Mouse (Mus musculus) gastrocnemius, adult 8-10 months (tissue): ENCODE data around the gene March1. TPM values are rescaled to one million over a fixed set of nuclear protein-coding genes. Genes with fewer than 3 reads are reported as not detected.

Experiments
- DNase-seq, 2 experiments: peaks; one replicate each; pipeline ENCODE4 v3.0.0; 2022; ENCODE audit warnings: low spot score in 2 of 2
- total RNA-seq, 4 experiments: library from RNA; stranded (reverse); gene quantifications; 2 replicates each; pipeline ENCODE4 v1.2.4; 2022

Gene March1
- total RNA-seq, 4 experiments from 2014 or later, result 0.17 to 0.54 (median 0.40) TPM

DNA sequence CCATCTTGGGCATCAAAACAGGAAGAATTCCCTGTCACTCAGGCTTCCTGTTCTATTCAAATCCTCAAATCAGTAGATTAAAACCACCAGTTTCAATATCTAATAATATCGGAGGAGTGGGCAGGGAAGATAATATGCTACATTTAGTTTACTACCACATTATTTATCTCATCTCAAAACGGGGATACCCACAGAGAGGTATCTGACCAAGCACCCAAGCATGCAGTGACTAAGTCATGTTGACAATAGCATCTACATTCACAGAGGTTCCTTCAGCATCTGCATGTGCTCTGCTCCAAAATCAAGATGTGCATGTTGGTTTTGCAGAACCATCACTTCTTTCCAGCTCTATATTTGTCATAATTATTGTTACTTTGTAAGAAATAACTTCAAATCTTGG lies 364.3 kb downstream of the March1 start:
- no peak for DNase-seq

DNA sequence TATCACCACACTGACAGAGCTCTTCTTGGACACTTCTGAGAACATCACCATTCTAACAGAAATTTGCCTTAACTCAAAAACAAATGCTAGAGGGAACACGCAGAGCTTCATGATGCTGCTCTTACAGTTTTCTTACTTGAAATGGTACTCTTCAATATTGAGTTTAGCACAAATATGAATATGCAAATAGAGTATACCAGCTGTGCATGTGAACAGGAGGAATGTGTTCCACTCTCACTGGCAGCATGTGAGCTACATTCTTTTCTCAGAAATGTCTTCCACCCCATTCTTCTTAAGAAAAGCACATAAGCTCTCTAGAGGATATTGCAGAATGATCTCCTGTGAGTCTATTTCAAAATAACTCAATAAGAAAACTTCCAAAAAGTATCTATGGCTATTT lies 370.0 kb downstream of the March1 start:
- no peak for DNase-seq

DNA sequence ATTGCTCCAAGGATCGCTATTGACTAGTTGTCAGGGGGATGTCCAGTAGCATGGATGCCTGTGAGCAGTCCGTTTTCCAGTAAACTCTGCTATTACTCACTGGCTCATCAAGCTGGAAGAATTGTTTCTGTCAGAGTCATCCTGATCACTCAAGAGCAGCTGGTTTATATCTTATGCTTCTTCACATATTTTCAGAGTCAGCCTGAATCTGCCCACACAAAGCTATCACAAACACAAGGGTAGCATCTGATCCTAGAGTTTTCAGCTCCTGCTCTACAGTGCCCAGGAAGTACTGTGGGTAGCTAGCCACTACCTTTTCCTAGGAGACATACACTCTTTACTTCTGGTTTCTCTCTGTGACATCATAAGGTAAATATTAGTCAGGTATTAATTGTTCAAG lies 405.1 kb downstream of the March1 start:
- DNase-seq, result no peak

DNA sequence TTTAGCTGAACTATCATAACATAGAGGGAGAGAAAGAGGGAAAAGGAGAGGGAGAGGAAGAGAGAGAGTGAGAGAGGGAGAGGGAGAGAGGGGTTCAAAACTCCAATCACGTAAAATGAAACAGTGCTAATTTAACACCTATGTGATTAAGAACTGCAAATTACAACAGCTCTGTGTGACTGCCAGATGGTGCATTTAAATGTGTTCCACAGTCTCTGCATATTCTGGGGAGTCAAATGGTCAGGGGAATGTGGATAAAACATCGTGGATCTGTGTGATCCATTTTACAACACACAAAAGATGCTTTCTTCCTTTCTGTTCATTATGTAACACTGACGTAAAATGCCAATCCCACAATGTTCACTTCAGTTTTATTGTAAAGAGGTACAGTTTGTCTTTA lies 416.0 kb downstream of the March1 start:
- no peak for DNase-seq

DNA sequence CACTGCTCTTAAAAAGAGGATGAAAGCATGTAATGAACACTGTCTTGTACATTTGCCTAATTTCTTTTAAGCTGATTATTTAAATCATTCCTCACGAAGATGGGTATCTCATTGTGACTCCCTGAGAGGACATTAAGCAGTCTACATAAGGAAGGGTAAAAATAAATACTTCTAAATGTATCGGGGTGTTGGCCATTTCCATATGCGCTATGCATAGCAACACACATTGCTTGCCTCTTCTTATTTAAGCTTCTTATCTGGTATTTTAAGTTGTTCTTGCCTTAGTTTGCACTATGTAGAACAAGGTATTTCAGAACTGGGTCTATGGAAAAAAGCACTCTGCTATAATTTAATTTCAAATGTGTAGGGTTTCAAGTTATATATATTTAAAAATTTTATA lies 416.7 kb downstream of the March1 start:
- no peak for DNase-seq

DNA sequence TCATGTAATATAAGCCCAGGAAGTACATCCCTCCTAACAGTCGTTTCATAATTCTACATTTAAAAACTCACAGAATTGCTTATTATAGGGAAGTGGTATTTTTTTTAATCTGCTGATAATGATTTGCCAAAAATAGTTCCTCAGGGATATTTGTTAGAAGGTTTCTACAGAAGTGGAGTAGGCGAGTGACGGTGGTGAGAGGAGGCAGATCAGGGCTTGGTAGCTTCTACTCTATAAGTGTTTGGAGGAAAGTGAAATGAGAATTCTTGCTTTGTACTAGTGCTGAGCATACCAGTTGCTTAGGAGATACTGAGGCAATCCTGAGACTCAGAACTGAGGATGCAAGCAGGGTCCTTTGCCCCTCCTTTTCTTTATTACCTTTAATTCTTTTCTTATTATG lies 476.5 kb downstream of the March1 start:
- no peak for DNase-seq

DNA sequence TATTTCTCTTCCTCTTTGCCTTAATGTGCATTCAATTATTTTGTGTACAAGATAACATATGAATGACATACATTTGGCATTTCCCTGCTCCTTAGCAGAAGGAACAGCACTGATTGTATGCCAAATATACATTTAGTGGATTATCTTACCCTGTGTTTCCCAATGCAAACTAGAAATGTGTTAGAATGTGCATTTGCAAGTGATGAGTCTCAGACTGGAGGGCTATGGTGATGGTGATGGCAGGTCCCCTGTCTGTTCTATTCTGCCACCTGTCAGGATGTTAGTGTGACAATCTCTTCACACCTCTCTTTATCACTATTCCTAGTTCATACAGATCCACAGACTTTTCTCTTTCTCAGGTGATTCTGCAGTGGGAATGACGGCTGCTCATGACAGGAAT lies 480.4 kb downstream of the March1 start:
- no peak for DNase-seq

DNA sequence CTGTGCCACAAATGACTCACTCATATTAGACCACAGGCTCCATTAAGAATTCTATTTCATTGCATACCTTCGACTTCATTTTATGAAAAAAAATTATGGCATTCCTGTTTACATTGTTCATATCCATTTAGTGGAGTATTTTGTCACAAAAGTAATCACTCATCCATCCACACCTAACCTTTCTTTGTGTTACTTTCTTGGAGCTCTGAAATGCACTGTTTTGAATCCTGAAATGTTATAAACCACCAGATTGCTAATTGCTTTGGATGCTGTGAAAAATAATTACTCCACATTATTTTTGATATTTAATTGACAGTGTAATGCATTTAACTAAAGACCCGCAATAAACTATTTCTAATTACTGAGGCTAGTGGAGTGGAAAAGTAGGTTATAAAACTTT lies 501.6 kb downstream of the March1 start:
- DNase-seq, result no peak

DNA sequence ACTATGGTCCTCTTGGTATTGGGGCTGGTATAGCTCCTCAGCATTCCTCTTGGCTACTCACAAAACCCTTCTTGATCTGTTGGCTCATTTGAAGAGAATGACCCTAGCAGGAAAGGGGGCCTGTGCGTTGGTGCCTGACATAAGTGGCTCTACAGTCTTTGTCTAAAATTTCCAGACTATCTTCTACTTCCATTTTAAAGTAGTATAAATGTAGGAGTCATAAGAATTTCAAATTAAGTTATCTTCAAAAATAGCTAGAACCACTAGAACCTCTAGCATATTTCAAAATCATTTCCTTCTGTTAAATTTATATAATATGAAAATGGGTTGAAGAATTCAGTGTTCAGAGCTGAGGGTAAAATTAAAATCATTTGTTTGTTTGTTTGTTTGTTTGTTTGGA lies 541.9 kb downstream of the March1 start:
- no peak for DNase-seq

DNA sequence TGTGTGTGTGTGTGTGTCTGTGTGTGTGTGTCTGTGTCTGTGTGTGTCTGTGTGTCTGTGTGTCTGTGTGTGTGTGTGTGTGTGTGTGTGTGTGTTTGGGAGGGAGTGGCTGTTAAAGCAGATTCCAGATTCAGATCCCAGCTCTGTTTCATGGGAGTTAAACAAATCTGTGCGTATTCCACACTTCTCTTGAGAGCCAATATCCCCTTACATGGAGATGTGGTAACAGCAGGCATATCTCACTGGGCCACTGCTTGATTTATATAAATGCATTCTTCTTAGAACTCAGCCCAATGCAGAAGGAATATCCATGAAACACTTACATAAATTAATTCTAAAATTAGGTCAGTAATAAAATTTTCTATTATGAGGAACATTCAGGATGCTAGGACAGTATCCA lies 549.1 kb downstream of the March1 start:
- no peak for DNase-seq

DNA sequence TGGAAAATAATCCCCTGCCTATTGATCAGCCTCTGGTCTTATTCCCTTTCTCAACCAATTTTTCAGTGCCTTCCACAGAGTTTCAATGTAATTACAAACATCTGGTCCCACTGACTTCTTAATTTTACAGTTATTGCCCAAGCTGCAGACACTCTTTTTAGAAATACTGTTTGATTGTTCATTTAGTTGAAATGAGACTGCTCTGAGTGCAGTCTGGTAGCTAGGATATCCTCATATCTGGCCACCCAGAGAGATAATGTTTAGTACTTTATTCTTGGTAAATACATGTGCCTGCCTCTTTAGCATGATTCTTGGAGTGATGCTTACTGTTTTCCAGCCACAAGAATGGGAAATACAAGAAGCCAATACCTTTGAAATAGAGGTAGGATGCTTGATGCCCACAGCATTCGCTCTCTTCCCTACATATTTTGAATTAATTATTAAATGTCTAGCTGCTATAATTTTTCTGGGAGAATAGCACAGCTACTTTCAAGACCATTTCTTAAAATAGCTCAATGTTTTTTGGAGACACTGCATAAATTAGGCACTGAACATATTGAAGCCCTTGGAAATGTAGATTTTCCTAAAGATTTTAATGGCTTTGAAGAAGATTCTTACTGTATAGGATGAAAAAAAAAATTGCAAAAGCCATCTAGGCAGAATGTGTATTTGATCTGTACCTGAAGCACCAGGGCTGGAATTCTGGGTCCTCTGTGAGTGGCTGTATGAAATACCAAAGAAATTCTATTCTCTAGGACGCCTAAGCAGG lies 549.9 kb downstream of the March1 start:
- DNase-seq, result no peak

DNA sequence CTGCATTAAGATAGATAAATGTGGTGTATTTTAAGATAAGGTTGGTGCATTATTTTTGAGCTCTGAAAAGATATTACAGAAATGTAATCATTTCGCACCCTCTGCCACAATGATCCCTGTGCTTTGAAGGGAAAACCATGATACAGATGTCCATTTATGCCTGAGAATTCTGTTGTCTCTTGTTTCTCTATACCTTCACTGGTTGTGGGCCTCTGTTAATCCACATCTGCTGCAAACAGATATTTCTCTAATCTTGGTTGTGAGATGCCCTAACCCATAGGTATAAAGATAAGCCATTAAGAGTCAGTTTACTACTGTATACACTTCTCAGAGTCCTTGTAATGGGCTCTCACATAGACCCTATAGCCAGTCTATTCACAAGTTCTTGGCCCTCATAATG lies 561.6 kb downstream of the March1 start:
- DNase-seq, result no peak

DNA sequence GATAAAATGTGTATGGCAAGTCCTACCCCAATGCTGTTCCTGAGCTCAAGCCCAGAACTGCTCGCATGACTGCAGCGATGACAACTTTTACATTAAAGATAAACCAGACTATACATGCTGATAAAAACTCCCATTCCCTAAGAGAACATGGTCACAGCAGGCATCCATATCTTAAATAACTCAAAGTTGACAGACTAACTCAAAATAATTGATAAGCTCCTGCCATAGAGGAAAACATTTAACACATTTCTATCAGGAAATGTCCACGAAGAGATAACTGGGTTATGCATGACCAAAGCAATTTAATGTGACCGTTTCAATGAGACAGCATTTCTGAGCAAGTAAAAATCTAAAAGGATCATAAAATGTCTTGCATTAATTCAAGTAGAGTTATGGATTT lies 563.6 kb downstream of the March1 start:
- DNase-seq, result no peak

DNA sequence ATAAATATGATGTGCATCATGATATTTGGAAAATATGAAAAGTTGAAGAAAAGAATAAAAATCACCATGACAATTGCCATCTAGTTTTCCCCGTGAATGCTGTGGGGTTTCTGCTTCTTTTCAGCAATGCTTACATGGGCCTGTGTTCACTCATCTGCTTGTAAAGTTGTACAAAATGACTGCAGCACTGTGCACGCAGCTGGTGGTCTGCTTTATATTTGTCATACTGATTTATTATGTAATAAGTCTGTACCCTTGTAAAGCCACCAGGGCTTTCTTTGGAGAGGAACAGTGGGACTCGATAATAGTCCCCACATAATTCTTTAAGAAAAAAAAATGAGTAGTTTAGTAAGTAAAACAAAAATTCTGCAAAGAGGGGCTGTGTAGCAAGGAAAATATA lies 564.6 kb downstream of the March1 start:
- no peak for DNase-seq

DNA sequence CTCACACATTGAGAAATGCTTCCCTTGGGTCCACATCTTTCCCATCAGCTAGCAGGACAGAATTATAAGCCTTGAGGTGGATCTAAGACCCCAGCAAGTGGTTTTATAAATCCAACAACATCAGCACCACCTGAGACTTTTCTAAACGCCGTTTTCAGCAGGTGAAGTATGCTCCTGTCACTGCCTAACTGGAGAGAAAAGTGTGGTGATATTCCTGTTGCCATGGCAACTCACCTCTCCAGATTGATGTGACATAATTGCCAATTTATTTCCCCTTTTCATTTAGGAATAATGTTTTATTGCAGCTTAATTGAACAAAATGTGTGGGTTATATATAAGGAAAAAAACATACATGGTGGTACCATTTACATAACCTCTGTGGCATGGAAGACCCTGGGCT lies 565.8 kb downstream of the March1 start:
- no peak for DNase-seq

DNA sequence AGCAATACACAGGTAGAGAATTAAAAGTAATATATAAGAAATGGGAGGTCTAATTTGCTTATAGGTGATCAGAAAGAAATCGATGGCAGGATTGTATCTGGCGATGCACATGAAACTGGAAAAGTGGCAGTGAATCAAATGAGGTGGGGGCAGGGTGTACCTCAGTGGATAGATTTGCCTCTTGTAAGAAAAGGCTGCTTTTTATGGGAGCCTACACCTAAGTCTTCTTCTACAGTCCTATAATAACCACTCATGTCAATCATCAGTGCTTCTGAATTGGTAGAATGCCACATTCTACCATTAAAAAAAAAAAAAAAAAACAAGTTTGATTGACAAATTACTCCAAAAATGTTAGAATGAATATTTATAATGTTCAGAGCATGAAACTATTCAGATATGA lies 567.5 kb downstream of the March1 start:
- no peak for DNase-seq

DNA sequence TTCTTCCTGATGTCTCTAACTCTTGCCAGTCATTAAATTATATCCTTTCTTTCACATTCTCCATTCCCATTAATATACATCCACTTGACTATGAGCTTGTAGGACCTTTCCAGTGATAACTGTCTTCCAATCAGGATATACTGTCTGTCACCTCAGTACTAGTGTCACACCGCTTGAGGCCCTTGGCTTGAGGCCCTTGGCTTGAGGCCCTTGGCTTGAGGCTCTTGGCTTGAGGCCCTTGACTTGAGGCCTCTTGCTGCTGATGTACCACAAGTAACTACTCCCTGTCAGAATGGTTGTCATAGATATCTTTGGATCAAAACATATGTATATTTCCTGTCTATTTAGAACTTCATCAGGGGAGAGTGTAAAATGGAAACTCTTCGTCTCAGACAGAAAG lies 576.7 kb downstream of the March1 start:
- DNase-seq, result no peak

DNA sequence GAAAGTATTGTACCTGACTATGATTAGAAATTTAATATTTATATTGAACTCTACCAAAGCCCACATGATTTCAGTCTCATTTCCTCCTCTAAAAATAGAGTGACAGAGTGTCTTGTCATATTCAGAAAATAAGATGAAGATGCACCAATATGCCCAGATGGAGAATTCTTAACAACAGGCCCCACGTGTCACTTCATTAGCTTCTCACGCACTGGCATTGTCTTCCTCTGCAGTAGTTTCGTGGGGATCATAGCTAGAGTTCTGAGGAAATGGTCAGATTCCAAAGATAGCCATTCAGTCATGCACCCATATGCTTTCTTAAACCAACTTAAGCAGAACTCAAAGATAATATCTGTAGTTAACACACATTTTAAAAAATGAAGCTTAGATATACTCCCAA lies 582.5 kb downstream of the March1 start:
- DNase-seq, result no peak

DNA sequence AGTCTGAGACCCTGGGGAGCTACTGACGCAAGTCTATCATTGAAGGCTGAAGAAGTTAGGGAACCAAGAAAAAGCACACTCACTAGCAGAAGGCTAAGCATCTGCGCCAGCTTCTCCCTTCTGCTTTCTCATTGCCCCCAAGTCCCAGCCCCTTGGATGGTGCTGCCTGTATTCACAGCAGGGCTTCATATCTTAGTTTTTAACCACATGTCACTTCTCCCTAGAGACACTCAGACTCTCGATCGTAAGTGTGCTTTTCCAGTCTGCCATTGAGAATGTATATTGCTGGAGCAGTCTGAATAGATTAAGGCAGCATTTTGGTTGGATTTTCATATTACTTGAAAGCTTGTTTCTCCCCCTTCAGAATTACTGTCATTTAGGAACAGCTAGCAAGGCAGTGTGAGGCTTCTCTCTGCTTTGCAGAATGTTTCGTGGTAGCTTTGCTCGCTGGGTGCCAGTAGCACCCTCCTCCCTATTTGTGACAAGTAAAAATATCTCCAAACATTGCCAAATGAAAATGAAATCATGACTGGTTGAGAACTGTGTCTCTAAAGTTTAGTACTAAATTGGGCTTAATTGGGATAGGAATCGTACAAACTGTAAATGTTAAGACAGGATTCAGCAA lies 586.2 kb downstream of the March1 start:
- no peak for DNase-seq

DNA sequence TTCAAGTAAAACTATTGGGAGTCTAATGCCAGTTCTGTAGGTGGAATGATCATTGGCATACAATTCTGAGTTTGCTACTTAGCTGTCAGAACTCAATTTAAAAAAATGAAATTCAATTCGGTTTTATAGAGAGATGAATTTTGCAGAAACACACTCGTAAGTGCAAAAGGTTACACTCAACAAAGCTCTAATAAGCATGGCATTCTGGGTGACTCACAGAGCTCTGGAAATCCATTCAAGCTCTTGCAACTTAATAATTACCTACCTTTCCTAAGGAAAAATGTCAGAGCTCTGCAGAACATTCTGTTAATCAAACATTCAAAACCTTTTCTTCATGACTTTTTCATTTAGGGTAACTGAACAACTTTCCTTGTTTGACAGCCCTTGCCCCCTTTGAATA lies 591.9 kb downstream of the March1 start:
- DNase-seq, result no peak

DNA sequence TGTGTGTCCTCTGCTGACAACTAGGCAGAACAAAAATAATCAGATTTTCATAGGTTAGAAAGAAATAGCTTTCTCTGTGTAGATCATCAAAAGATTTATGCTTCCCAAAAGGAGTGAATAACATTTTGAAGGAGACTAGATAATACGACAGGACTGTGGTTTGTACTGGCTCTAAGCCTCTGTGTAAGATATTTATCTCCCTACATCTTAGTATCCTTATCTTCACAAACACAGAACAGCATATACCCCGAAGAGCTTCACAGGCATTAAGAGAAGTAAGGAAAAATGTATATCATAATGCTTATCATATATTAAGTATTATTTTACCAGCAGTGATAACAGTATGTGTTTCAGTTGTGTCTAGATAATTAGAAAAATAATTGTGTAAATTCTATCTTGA lies 592.6 kb downstream of the March1 start:
- DNase-seq, result no peak

DNA sequence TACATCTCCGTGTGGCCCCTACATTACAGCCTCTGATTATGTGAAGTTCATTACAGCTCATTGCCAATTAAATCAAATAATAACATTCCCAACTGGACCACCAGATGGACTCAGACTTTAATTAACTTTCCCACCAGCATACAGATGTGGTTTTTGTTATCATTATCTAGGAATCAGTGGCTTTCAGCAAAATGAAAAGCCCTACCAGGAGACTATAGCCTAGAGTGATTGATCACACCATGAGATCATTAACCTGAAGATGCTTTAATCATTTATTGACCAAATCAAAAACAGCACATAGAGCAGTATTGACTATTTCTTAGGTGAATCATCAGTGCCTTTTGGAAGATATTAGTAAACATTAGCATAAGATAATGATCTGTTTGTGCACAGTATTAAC lies 602.3 kb downstream of the March1 start:
- no peak for DNase-seq

DNA sequence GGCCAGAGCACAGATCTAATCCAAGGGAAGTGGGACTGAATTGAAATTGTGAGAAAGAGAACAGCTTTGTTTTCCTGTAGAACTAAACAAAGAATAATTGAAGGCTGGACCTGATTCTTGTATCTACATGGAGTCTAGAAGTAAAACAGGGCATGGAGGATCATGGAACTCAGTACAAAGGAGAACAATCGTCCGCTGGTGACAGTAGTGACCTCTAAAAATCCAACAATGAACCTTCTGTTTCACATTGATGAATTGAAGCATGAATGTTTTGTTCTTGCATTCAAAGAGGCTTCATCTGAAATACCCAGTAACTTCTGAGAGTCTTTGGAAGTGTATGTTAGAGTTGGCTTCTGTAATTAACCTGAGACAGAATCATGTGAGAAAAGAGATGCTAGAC lies 612.2 kb downstream of the March1 start:
- DNase-seq, result no peak

DNA sequence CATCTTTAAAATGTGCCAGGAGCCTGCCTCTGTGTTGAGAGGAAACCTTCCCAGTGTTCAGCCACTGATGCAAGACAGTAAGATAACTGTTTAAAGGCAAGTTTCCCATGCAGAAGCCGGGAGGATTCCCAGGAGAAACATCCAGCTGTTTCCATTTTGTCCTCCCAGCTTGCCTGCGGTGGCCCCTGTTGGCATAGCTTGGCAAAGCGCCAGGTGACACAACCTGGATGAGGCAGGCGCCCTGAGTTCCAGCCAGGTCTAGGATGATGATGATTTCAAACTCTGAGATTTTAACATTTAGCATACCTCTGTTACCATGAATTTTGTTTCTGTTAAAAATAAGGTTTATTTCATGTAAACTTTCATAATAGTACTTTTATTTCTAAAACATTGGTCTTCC lies 651.8 kb downstream of the March1 start:
- DNase-seq, result no peak
